Mouse (Mus musculus) right cerebral cortex, postnatal 10 days (tissue): Measurements from ENCODE around the gene Map4.
A peak's percentile ranks its signal among the peaks of the same experiment; 100 is the strongest.

ENCODE experiments used
- DNase-seq, 2 experiments: peaks; one replicate each; pipeline ENCODE4 v3.0.0; 2021; ENCODE audit warnings: low spot score in 2 of 2

Map4 gene

GRCm38 (mm10) chr9:110001946-110002345 lies 70.7 kb downstream of the Map4 start:
- no peak for DNase-seq

- no peak for DNase-seq
Measured at GRCm38 (mm10) chr9:110002413-110002812, 71.2 kb downstream of the Map4 start.

GRCm38 (mm10) chr9:110019224-110019623 lies 88.0 kb downstream of the Map4 start:
- DNase-seq: peak; percentile 48 to 51

- no peak for DNase-seq
Measured at GRCm38 (mm10) chr9:110020405-110020804, 89.1 kb downstream of the Map4 start.

- no peak for DNase-seq
Measured at GRCm38 (mm10) chr9:110021463-110021862, 90.2 kb downstream of the Map4 start.

GRCm38 (mm10) chr9:110022151-110022550 lies 90.9 kb downstream of the Map4 start:
- DNase-seq: no peak

GRCm38 (mm10) chr9:110035091-110035490 lies 103.8 kb downstream of the Map4 start:
- DNase-seq: no peak

GRCm38 (mm10) chr9:110037895-110038294 lies 106.6 kb downstream of the Map4 start:
- peak in 1 of 2 experiments; percentile 29 for DNase-seq

GRCm38 (mm10) chr9:110038485-110038884 lies 107.2 kb downstream of the Map4 start:
- no peak for DNase-seq

- no peak for DNase-seq
Measured at GRCm38 (mm10) chr9:110044373-110044772, 113.1 kb downstream of the Map4 start.

GRCm38 (mm10) chr9:110045763-110046377 lies 114.6 kb downstream of the Map4 start:
- no peak for DNase-seq

- no peak for DNase-seq
Measured at GRCm38 (mm10) chr9:110047260-110047659, 116.0 kb downstream of the Map4 start.

GRCm38 (mm10) chr9:110047857-110048256 lies 116.6 kb downstream of the Map4 start:
- no peak for DNase-seq

GRCm38 (mm10) chr9:110051184-110051583 lies 119.9 kb downstream of the Map4 start:
- DNase-seq: no peak

GRCm38 (mm10) chr9:110051869-110052661 lies 120.8 kb downstream of the Map4 start:
- peak; percentile 90 to 93 for DNase-seq

- no peak for DNase-seq
Measured at GRCm38 (mm10) chr9:110052951-110053304, 121.7 kb downstream of the Map4 start.

- peak; percentile 79 to 88 for DNase-seq
Measured at GRCm38 (mm10) chr9:110053305-110054079, 122.2 kb downstream of the Map4 start.

- DNase-seq: no peak
Measured at GRCm38 (mm10) chr9:110054080-110054421, 122.8 kb downstream of the Map4 start.

GRCm38 (mm10) chr9:110054781-110055180 lies 123.5 kb downstream of the Map4 start:
- no peak for DNase-seq

- DNase-seq: no peak
Measured at GRCm38 (mm10) chr9:110057200-110057599, 125.9 kb downstream of the Map4 start.

GRCm38 (mm10) chr9:110060761-110061160 lies 129.5 kb downstream of the Map4 start:
- DNase-seq: no peak

GRCm38 (mm10) chr9:110062405-110062804 lies 131.1 kb downstream of the Map4 start:
- no peak for DNase-seq

GRCm38 (mm10) chr9:110062861-110063260 lies 131.6 kb downstream of the Map4 start:
- DNase-seq: no peak
